Comparison of ENCODE assay signal across 11 mouse cellular contexts in genomic region chr13:102624461-102624860, GRCm38 (mm10).
DNase-seq lines count a peak whose midpoint lies in the region; ATAC-seq and TF ChIP-seq lines count a peak whose summit lies in the region.
"Had no signal": no experiment of that assay in that cellular context is flagged by ENCODE, and none has a peak within 500 bp of the region (broad histone marks: within the 10 kb centered on the region; RNA-seq: fewer than 3 reads in every experiment).

No protein-coding gene starts in this region.

- no peaks in the 10 kb centered on the region for H3K36me3 ChIP-seq in heart, embryonic 15.5 days
- H3K36me3 ChIP-seq in heart, embryonic 12.5 days: no peaks in the 10 kb centered on the region
- H3K36me3 ChIP-seq in lung, embryonic 14.5 days (ENCODE audit: insufficient read depth): no peaks in the 10 kb centered on the region
- no peaks in the 10 kb centered on the region for H3K36me3 ChIP-seq in intestine, embryonic 14.5 days (ENCODE audit: control insufficient read depth, insufficient read depth, low read length)
- no peaks in the 10 kb centered on the region for H3K36me3 ChIP-seq in stomach, embryonic 14.5 days (ENCODE audit: control insufficient read depth, insufficient read depth, low read length)
- H3K36me3 ChIP-seq: hindbrain, embryonic 15.5 days had no signal

- H3K27me3 ChIP-seq in heart, embryonic 15.5 days: no peaks in the 10 kb centered on the region
- no peaks in the 10 kb centered on the region for H3K27me3 ChIP-seq in heart, embryonic 12.5 days (replicated peaks)
- H3K27me3 ChIP-seq in lung, embryonic 14.5 days (ENCODE audit: insufficient read depth, low read length): no peaks in the 10 kb centered on the region
- H3K27me3 ChIP-seq in intestine, embryonic 14.5 days (replicated peaks; ENCODE audit: control insufficient read depth, insufficient read depth, low read length): no peaks in the 10 kb centered on the region
- H3K27me3 ChIP-seq in stomach, embryonic 14.5 days (ENCODE audit: control insufficient read depth, insufficient read depth, low read length): no peaks in the 10 kb centered on the region
- H3K27me3 ChIP-seq: hindbrain, embryonic 15.5 days had no signal

- no peak for ATAC-seq in heart, embryonic 15.5 days (replicated peaks; ENCODE audit: insufficient number of reproducible peaks, insufficient read depth, low FRiP score, low read depth)
- no peak for ATAC-seq in heart, embryonic 12.5 days (ENCODE audit: insufficient number of reproducible peaks, low FRiP score)
- peak; percentile 3; the same call in 1 of the 2 replicates for ATAC-seq in lung, embryonic 14.5 days (ENCODE audit: insufficient read depth)
- no peak for ATAC-seq in intestine, embryonic 14.5 days (replicated peaks; ENCODE audit: low FRiP score, low TSS enrichment, low read depth)
- no peak for ATAC-seq in stomach, embryonic 14.5 days (ENCODE audit: insufficient number of reproducible peaks, insufficient read depth, low FRiP score, low read depth)
- ATAC-seq in megakaryocyte, adult 5-6 weeks (ENCODE audit: poor library complexity, severe bottlenecking): no peak
- ATAC-seq: midbrain, embryonic 16.5 days had no signal

- no peak overlapping the region for H3K9ac ChIP-seq in heart, embryonic 15.5 days
- no peak overlapping the region for H3K9ac ChIP-seq in heart, embryonic 12.5 days
- no peak overlapping the region for H3K9ac ChIP-seq in lung, embryonic 14.5 days
- no peak overlapping the region for H3K9ac ChIP-seq in intestine, embryonic 14.5 days (ENCODE audit: low read length)
- H3K9ac ChIP-seq in stomach, embryonic 14.5 days (replicated peaks; ENCODE audit: low read depth, low read length): no peak overlapping the region
- H3K9ac ChIP-seq: hindbrain, embryonic 15.5 days had no signal

- peaks cover 19% of the 10 kb centered on the region for H3K4me1 ChIP-seq in heart, embryonic 15.5 days (replicated peaks)
- peaks cover 9% of the 10 kb centered on the region; the same call in 1 of the 2 replicates for H3K4me1 ChIP-seq in heart, embryonic 12.5 days (replicated peaks)
- H3K4me1 ChIP-seq in lung, embryonic 14.5 days (ENCODE audit: insufficient read depth): peaks cover 10% of the 10 kb centered on the region; the same call in 1 of the 2 replicates
- H3K4me1 ChIP-seq in intestine, embryonic 14.5 days (replicated peaks; ENCODE audit: control insufficient read depth, insufficient read depth, low read length): peaks cover 16% of the 10 kb centered on the region; the same call in 1 of the 2 replicates
- H3K4me1 ChIP-seq in stomach, embryonic 14.5 days (ENCODE audit: control insufficient read depth, insufficient read depth, low read length): peaks cover 8% of the 10 kb centered on the region; the same call in 1 of the 2 replicates

- no peak for DNase-seq in lung, embryonic 14.5 days
- DNase-seq in lung, postnatal 4 days: no peak
- DNase-seq in intestine, embryonic 14.5 days (ENCODE audit: low spot score): peak; percentile 50
- DNase-seq: cerebellum, adult 18-20 months; right cerebral cortex, postnatal 14 days had no signal

- peak overlapping the region; percentile 88 for H3K27ac ChIP-seq in heart, embryonic 15.5 days
- H3K27ac ChIP-seq in heart, embryonic 12.5 days (ENCODE audit: poor library complexity, severe bottlenecking): no peak overlapping the region
- H3K27ac ChIP-seq in lung, embryonic 14.5 days (ENCODE audit: low read depth): peak overlapping the region; percentile 92
- H3K27ac ChIP-seq in intestine, embryonic 14.5 days (ENCODE audit: low read depth): peak overlapping the region; percentile 72; the same call in 1 of the 2 replicates
- H3K27ac ChIP-seq in stomach, embryonic 14.5 days (ENCODE audit: low read length): peak overlapping the region; percentile 90; the same call in 1 of the 2 replicates

- no peaks in the 10 kb centered on the region for H3K9me3 ChIP-seq in heart, embryonic 15.5 days (replicated peaks)
- no peaks in the 10 kb centered on the region for H3K9me3 ChIP-seq in heart, embryonic 12.5 days (replicated peaks)
- no peaks in the 10 kb centered on the region for H3K9me3 ChIP-seq in lung, embryonic 14.5 days (ENCODE audit: low read depth, low read length)
- H3K9me3 ChIP-seq in intestine, embryonic 14.5 days (ENCODE audit: control insufficient read depth, low read length): no peaks in the 10 kb centered on the region
- no peaks in the 10 kb centered on the region for H3K9me3 ChIP-seq in stomach, embryonic 14.5 days (ENCODE audit: control insufficient read depth, low read depth, low read length)
- H3K9me3 ChIP-seq: hindbrain, embryonic 15.5 days had no signal

- 88% methylated on average over 2 of the region's 2 CpGs for WGBS in heart, embryonic 15.5 days
- 91% methylated on average over 2 of the region's 2 CpGs for WGBS in heart, embryonic 12.5 days
- WGBS in lung, embryonic 14.5 days: 77% methylated on average over 2 of the region's 2 CpGs
- 87% methylated on average over 2 of the region's 2 CpGs for WGBS in intestine, embryonic 14.5 days
- WGBS in stomach, embryonic 14.5 days: 79% methylated on average over 2 of the region's 2 CpGs

- no peak for TF ChIP-seq CTCF in lung, embryonic 14.5 days (IDR thresholded peaks at IDR 0.05; ENCODE audit: low read depth)

- H3K4me3 ChIP-seq in heart, embryonic 15.5 days: no peak overlapping the region
- H3K4me3 ChIP-seq in heart, embryonic 12.5 days: no peak overlapping the region
- H3K4me3 ChIP-seq in lung, embryonic 14.5 days (ENCODE audit: low read depth, low read length): no peak overlapping the region
- no peak overlapping the region for H3K4me3 ChIP-seq in intestine, embryonic 14.5 days (ENCODE audit: low read depth, low read length)
- no peak overlapping the region for H3K4me3 ChIP-seq in stomach, embryonic 14.5 days (ENCODE audit: low read depth, low read length)
- H3K4me3 ChIP-seq: hindbrain, embryonic 15.5 days had no signal

- H3K4me2 ChIP-seq in heart, embryonic 15.5 days: no peak overlapping the region
- no peak overlapping the region for H3K4me2 ChIP-seq in heart, embryonic 12.5 days
- H3K4me2 ChIP-seq in lung, embryonic 14.5 days: no peak overlapping the region
- no peak overlapping the region for H3K4me2 ChIP-seq in intestine, embryonic 14.5 days (ENCODE audit: low read length)
- no peak overlapping the region for H3K4me2 ChIP-seq in stomach, embryonic 14.5 days (replicated peaks; ENCODE audit: low read depth, low read length)
- H3K4me2 ChIP-seq: hindbrain, embryonic 15.5 days had no signal
